In the genomic region with DNA sequence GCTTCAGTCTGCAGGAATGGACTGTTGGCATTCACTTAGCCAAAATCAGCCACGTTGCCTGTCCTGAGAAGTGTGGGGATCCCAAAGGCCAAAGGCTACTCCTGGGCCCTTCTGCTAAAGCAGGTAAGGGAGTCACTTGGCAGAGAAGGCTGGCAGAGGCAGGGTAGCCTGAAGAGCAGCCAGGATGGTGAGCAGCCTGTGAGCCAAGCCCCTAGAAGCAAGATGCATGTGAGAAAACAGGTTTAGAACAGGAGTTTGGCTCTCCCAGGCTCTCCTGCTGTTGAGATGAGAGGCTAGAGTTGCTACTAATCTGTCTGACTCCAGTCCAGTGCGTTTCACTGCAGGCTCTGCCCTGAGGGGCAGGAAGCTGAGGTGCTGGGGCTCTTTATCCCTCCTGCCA, we compare ENCODE assay signal across 16 mouse cellular contexts. TPM values are rescaled to one million over a fixed set of nuclear protein-coding genes. Genes with fewer than 3 reads are reported as not detected.
A peak's percentile ranks its signal among the peaks of the same experiment; 100 is the strongest.
DNase-seq lines count a peak whose midpoint lies in the region; ATAC-seq lines count a peak whose summit lies in the region.
"Had no signal": no experiment of that assay in that cellular context is flagged by ENCODE, and none has a peak within 500 bp of the region (broad histone marks: within the 10 kb centered on the region; RNA-seq: fewer than 3 reads in every experiment).

No protein-coding gene starts in this region.

- H3K9me3 ChIP-seq in neural tube, embryonic 13.5 days, result no peaks in the 10 kb centered on the region
- no peaks in the 10 kb centered on the region for H3K9me3 ChIP-seq in forebrain, embryonic 15.5 days
- H3K9me3 ChIP-seq in midbrain, embryonic 12.5 days, result no peaks in the 10 kb centered on the region
- H3K9me3 ChIP-seq: embryonic facial prominence, embryonic 12.5 days; G1E had no signal

- no peak overlapping the region for H3K4me2 ChIP-seq in neural tube, embryonic 13.5 days
- H3K4me2 ChIP-seq in forebrain, embryonic 15.5 days (replicated peaks), result no peak overlapping the region
- no peak overlapping the region for H3K4me2 ChIP-seq in midbrain, embryonic 12.5 days (replicated peaks)
- H3K4me2 ChIP-seq: embryonic facial prominence, embryonic 12.5 days had no signal

- DNase-seq in neural tube, embryonic 10.5 days (ENCODE audit: extremely low spot score, low spot score), result no peak
- DNase-seq in kidney, adult 11 months, result no peak
- no peak for DNase-seq in heart, adult 11 months
- no peak for DNase-seq in ovary, adult 18-20 months (ENCODE audit: low spot score)
- DNase-seq: heart, postnatal 10 days; kidney, adult 8-10 months; layer of hippocampus, adult 9-11 months; liver; liver, postnatal 0 days; lung, postnatal 14 days; right cerebral cortex, postnatal 14 days had no signal

- no peak overlapping the region for H3K9ac ChIP-seq in neural tube, embryonic 13.5 days
- H3K9ac ChIP-seq in forebrain, embryonic 15.5 days (replicated peaks), result no peak overlapping the region
- H3K9ac ChIP-seq in midbrain, embryonic 12.5 days (replicated peaks), result no peak overlapping the region
- H3K9ac ChIP-seq: embryonic facial prominence, embryonic 12.5 days; liver, postnatal 0 days had no signal

- ATAC-seq in neural tube, embryonic 13.5 days (ENCODE audit: low read depth), result no peak
- ATAC-seq in forebrain, embryonic 15.5 days (replicated peaks), result no peak
- no peak for ATAC-seq in midbrain, embryonic 12.5 days (ENCODE audit: low FRiP score, low read depth)
- ATAC-seq: liver, postnatal 0 days had no signal

- H3K4me1 ChIP-seq in neural tube, embryonic 13.5 days (replicated peaks), result peaks cover 45% of the 10 kb centered on the region
- peaks cover 20% of the 10 kb centered on the region for H3K4me1 ChIP-seq in forebrain, embryonic 15.5 days
- H3K4me1 ChIP-seq in midbrain, embryonic 12.5 days, result peaks cover 33% of the 10 kb centered on the region

- H3K27me3 ChIP-seq in neural tube, embryonic 13.5 days, result no peaks in the 10 kb centered on the region
- no peaks in the 10 kb centered on the region for H3K27me3 ChIP-seq in forebrain, embryonic 15.5 days
- no peaks in the 10 kb centered on the region for H3K27me3 ChIP-seq in midbrain, embryonic 12.5 days
- H3K27me3 ChIP-seq: embryonic facial prominence, embryonic 12.5 days had no signal

- no peak overlapping the region for H3K4me3 ChIP-seq in neural tube, embryonic 13.5 days
- H3K4me3 ChIP-seq in forebrain, embryonic 15.5 days, result no peak overlapping the region
- no peak overlapping the region for H3K4me3 ChIP-seq in midbrain, embryonic 12.5 days
- H3K4me3 ChIP-seq: embryonic facial prominence, embryonic 12.5 days had no signal

- H3K27ac ChIP-seq in neural tube, embryonic 13.5 days (replicated peaks), result peak overlapping the region; percentile 38; the same call in 1 of the 2 replicates
- peak overlapping the region; percentile 60 for H3K27ac ChIP-seq in forebrain, embryonic 15.5 days (replicated peaks)
- H3K27ac ChIP-seq in midbrain, embryonic 12.5 days (replicated peaks), result peak overlapping the region; percentile 59
- H3K27ac ChIP-seq: embryonic facial prominence, embryonic 12.5 days had no signal

- no peaks in the 10 kb centered on the region for H3K36me3 ChIP-seq in neural tube, embryonic 13.5 days
- H3K36me3 ChIP-seq in forebrain, embryonic 15.5 days, result no peaks in the 10 kb centered on the region
- H3K36me3 ChIP-seq in midbrain, embryonic 12.5 days, result no peaks in the 10 kb centered on the region
- H3K36me3 ChIP-seq: embryonic facial prominence, embryonic 12.5 days; G1E had no signal

- WGBS in neural tube, embryonic 13.5 days, result 27% methylated on average over 2 of the region's 2 CpGs
- 20% methylated on average over 2 of the region's 2 CpGs for WGBS in forebrain, embryonic 15.5 days
- WGBS in midbrain, embryonic 12.5 days, result 33% methylated on average over 2 of the region's 2 CpGs

RNA-seq across cellular contexts. Expression of a gene that starts 25.0 kb away (rescaled TPM):
- 21.7 and 24.2 TPM in 2 replicates for polyA plus RNA-seq in neural tube, embryonic 13.5 days (2015; fragmentation: Nextera tagmentation; extraction: Ambion mirVana)
- 6.9 and 7.1 TPM in 2 replicates for polyA plus RNA-seq in forebrain, embryonic 15.5 days (2015; fragmentation: Nextera tagmentation; extraction: Ambion mirVana)
- polyA plus RNA-seq in midbrain, embryonic 12.5 days (2016; fragmentation: Nextera tagmentation; extraction: Ambion mirVana), result 7.1 and 8.0 TPM in 2 replicates
